ENCODE assay signal across 10 mouse cellular contexts in the genomic region with DNA sequence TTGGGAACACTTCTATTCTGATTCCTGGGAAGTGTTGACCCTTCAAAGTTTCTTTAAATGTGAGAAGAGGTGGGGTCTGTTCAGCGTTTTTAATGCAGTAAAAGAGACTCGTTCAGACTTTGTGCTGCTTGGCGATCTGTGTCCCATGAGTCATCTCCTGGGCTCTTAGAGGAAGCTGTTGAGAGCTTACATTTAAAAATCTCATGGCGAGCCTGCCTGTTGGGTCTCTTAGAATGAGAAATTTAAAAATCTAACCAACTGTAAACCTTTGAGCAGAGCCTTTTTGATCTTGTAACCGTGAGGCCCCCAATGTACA. TPM values are rescaled to one million over a fixed set of nuclear protein-coding genes. Genes with fewer than 3 reads are reported as not detected.
DNase-seq lines count a peak whose midpoint lies in the region; ATAC-seq lines count a peak whose summit lies in the region.
"Had no signal": no experiment of that assay in that cellular context is flagged by ENCODE, and none has a peak within 500 bp of the region (broad histone marks: within the 10 kb centered on the region; RNA-seq: fewer than 3 reads in every experiment).

No protein-coding gene starts in this region.

- H3K9me3 ChIP-seq in kidney, embryonic 15.5 days (replicated peaks): no peaks in the 10 kb centered on the region
- H3K9me3 ChIP-seq in embryonic facial prominence, embryonic 14.5 days (ENCODE audit: control insufficient read depth, low read length): no peaks in the 10 kb centered on the region
- no peaks in the 10 kb centered on the region for H3K9me3 ChIP-seq in liver, embryonic 16.5 days (replicated peaks; ENCODE audit: control insufficient read depth, low read length)

- H3K9ac ChIP-seq in kidney, embryonic 15.5 days: no peak overlapping the region
- no peak overlapping the region for H3K9ac ChIP-seq in embryonic facial prominence, embryonic 14.5 days (ENCODE audit: low read depth, low read length)
- H3K9ac ChIP-seq in liver, embryonic 16.5 days (ENCODE audit: low read depth, low read length): no peak overlapping the region

- no peak overlapping the region for H3K4me3 ChIP-seq in kidney, embryonic 15.5 days (replicated peaks)
- H3K4me3 ChIP-seq in embryonic facial prominence, embryonic 14.5 days (ENCODE audit: low read depth, low read length): no peak overlapping the region
- no peak overlapping the region for H3K4me3 ChIP-seq in liver, embryonic 16.5 days (ENCODE audit: low read depth, low read length)

- peak overlapping the region; percentile 80 for H3K27ac ChIP-seq in kidney, embryonic 15.5 days
- H3K27ac ChIP-seq in embryonic facial prominence, embryonic 14.5 days (replicated peaks; ENCODE audit: low read depth, low read length): peak overlapping the region; percentile 71
- H3K27ac ChIP-seq in liver, embryonic 16.5 days (ENCODE audit: low read length): peak overlapping the region; percentile 21

- 21% methylated on average over 5 of the region's 5 CpGs for WGBS in kidney, embryonic 15.5 days
- 40% methylated on average over 5 of the region's 5 CpGs for WGBS in embryonic facial prominence, embryonic 14.5 days
- 20% methylated on average over 5 of the region's 5 CpGs for WGBS in liver, embryonic 16.5 days (ENCODE audit: insufficient replicate concordance)

- H3K4me2 ChIP-seq in kidney, embryonic 15.5 days: no peak overlapping the region
- no peak overlapping the region for H3K4me2 ChIP-seq in embryonic facial prominence, embryonic 14.5 days (ENCODE audit: low read depth, low read length)
- H3K4me2 ChIP-seq in liver, embryonic 16.5 days (ENCODE audit: low read depth, low read length): no peak overlapping the region

- H3K36me3 ChIP-seq in kidney, embryonic 15.5 days: peaks cover 10% of the 10 kb centered on the region; the same call in 1 of the 2 replicates
- peaks cover 22% of the 10 kb centered on the region for H3K36me3 ChIP-seq in embryonic facial prominence, embryonic 14.5 days (ENCODE audit: control insufficient read depth, insufficient read depth, low read length)
- H3K36me3 ChIP-seq in liver, embryonic 16.5 days (ENCODE audit: control insufficient read depth, insufficient read depth): no peaks in the 10 kb centered on the region

- no peak for DNase-seq in kidney, adult 9 months
- DNase-seq in adipocyte (ENCODE audit: low spot score): peak; percentile 42
- no peak for DNase-seq in embryonic facial prominence, embryonic 14.5 days (ENCODE audit: low spot score)
- DNase-seq in yolk sac, embryonic 10.5 days (ENCODE audit: low spot score): no peak
- DNase-seq in adrenal gland, postnatal 4 days (ENCODE audit: low spot score in 2 of 2): no peak
- DNase-seq in embryo, embryonic 10 days (ENCODE audit: low spot score): no peak
- DNase-seq: cerebellum, postnatal 36 days had no signal

- no peaks in the 10 kb centered on the region for H3K27me3 ChIP-seq in kidney, embryonic 15.5 days
- no peaks in the 10 kb centered on the region for H3K27me3 ChIP-seq in embryonic facial prominence, embryonic 14.5 days (replicated peaks; ENCODE audit: control insufficient read depth, insufficient read depth, low read length)
- no peaks in the 10 kb centered on the region for H3K27me3 ChIP-seq in liver, embryonic 16.5 days (ENCODE audit: control insufficient read depth, insufficient read depth, low read depth, low read length)

- no peak for ATAC-seq in kidney, embryonic 15.5 days (replicated peaks; ENCODE audit: low FRiP score)
- no peak for ATAC-seq in embryonic facial prominence, embryonic 14.5 days (ENCODE audit: low read depth)
- ATAC-seq in liver, embryonic 16.5 days (ENCODE audit: low read depth): no peak
- ATAC-seq: inflammation-experienced regulatory T-cells, adult 6 months had no signal

- H3K4me1 ChIP-seq in kidney, embryonic 15.5 days: peaks cover 43% of the 10 kb centered on the region
- H3K4me1 ChIP-seq in embryonic facial prominence, embryonic 14.5 days (ENCODE audit: control insufficient read depth, insufficient read depth, low read length): peaks cover 29% of the 10 kb centered on the region
- peaks cover 22% of the 10 kb centered on the region for H3K4me1 ChIP-seq in liver, embryonic 16.5 days (ENCODE audit: control insufficient read depth, low read depth, low read length)

RNA-seq across cellular contexts. Expression of a gene that starts 43.9 kb away (rescaled TPM):
- polyA plus RNA-seq in kidney, embryonic 15.5 days (2015; fragmentation: Nextera tagmentation; extraction: Ambion mirVana): 62.5 and 63.6 TPM in 2 replicates
- 45.7 and 51.2 TPM in 2 replicates for polyA plus RNA-seq in embryonic facial prominence, embryonic 14.5 days (2014; fragmentation: Nextera tagmentation; extraction: Ambion mirVana)
- 30.9 and 31.2 TPM in 2 replicates for polyA plus RNA-seq in liver, embryonic 16.5 days (2015; fragmentation: Nextera tagmentation; extraction: Ambion mirVana)
- total RNA-seq in adrenal gland, postnatal 4 days (2021): 10 to 100 TPM; 42.2 to 45.0 TPM

Comparison
In these comparisons a context has a peak if more than half of its experiments do, and no peak if none do; other contexts are left out.
1. H3K27ac ChIP-seq: peak in every context shown above with its lines; median percentile 80 in kidney, embryonic 15.5 days; 71 in embryonic facial prominence, embryonic 14.5 days; 21 in liver, embryonic 16.5 days.